Mouse (Mus musculus): Measurements from ENCODE around the gene Tbc1d9.

DNA sequence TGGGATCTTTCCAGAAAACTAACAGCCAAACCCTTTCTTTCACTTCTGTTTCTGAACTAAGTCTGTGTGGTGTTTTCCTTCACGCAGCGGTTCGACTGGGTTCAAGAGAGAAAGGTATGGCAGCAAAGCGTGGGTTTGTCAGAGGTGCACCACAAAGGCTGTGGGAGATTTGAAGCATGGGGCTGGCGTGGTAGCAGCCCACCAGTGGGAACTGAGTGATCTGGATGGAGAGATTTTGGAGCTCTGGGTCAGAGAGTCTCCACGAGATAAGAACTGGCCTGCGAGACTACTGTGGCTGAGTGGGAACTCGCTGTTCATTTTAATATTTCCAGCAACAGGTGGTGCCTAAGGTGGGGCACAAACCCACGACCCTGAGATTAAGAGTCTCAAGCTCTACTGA, 52.0 kb downstream of the Tbc1d9 start:
- TF ChIP-seq POLR2A (IDR thresholded peaks at IDR 0.05; ENCODE audit: control insufficient read depth, extremely low read depth, insufficient read depth, low read length, poor library complexity), result no peak
- no peak for TF ChIP-seq CTCF (IDR thresholded peaks at IDR 0.05; ENCODE audit: borderline replicate concordance, control insufficient read depth, extremely low read depth, insufficient read depth, low read length, poor library complexity)

Measured in thymus, adult 2 months (tissue).